Mouse (Mus musculus) activated CD4-positive, CD25-positive, alpha-beta regulatory T cell (primary cell): Measurements from ENCODE around the gene Olfr532. TPM values are rescaled to one million over a fixed set of nuclear protein-coding genes. Genes with fewer than 3 reads are reported as not detected.

Experiments used
- polyA plus RNA-seq, 2 experiments: library from polyadenylated mRNA; unstranded; fragments of 100-300 nt; shearing (Covaris generic); gene quantifications; one replicate each; pipeline ENCODE4 v1.2.1; 2017

Gene Olfr532
- polyA plus RNA-seq: not detected

GRCm38 (mm10) chr7:140421539-140421938, at the start of gene Olfr532:
TSS of gene Olfr532 (minus strand) at chr7:140421639.

GRCm38 (mm10) chr7:140463070-140463469, 41.6 kb upstream of the Olfr532 start, which contains the start of gene Olfr533:
TSS of gene Olfr533 (plus strand) at chr7:140463370.

GRCm38 (mm10) chr7:140402818-140403217, 18.6 kb downstream of the Olfr532 start, which contains the start of gene Olfr531:
TSS of gene Olfr531 (minus strand) at chr7:140402918.

GRCm38 (mm10) chr7:140376231-140376630, 45.2 kb downstream of the Olfr532 start, which contains the start of gene Olfr530:
TSS of gene Olfr530 (minus strand) at chr7:140376331.

Other genes starting within 250 kb of the Olfr532 start
- gene Olfr523, start 248.4 kb downstream of the Olfr532 start, polyA plus RNA-seq: not detected
- under 1 TPM in 1 of 2 experiments, not detected in 1; 0.18 TPM for gene Olfr524, start 215.7 kb downstream of the Olfr532 start, polyA plus RNA-seq
- under 1 TPM in 1 of 2 experiments, not detected in 1; 0.29 TPM for gene Cd163l1, start 203.4 kb downstream of the Olfr532 start, polyA plus RNA-seq
- gene 5830411N06Rik, start 174.4 kb downstream of the Olfr532 start, polyA plus RNA-seq: 1 to 10 TPM in 1 of 2 experiments, not detected in 1; 1.1 TPM
- under 1 TPM in 1 of 2 experiments, not detected in 1; 0.10 TPM for gene Olfr525, start 100.8 kb downstream of the Olfr532 start, polyA plus RNA-seq
- gene Olfr527, start 87.6 kb downstream of the Olfr532 start, polyA plus RNA-seq: not detected
- gene Olfr60, start 60.0 kb downstream of the Olfr532 start, polyA plus RNA-seq: under 1 TPM in 1 of 2 experiments, not detected in 1; 0.21 TPM
- gene Olfr530, start 45.3 kb downstream of the Olfr532 start, polyA plus RNA-seq: under 1 TPM in 1 of 2 experiments, not detected in 1; 0.54 TPM
- gene Olfr531, start 18.7 kb downstream of the Olfr532 start, polyA plus RNA-seq: under 1 TPM in 1 of 2 experiments, not detected in 1; 0.14 TPM
- gene Olfr533, start 41.7 kb upstream of the Olfr532 start, polyA plus RNA-seq: under 1 TPM in 1 of 2 experiments, not detected in 1; 0.23 TPM
- not detected for gene Olfr535, start 62.6 kb upstream of the Olfr532 start, polyA plus RNA-seq
- gene Olfr536, start 85.8 kb upstream of the Olfr532 start, polyA plus RNA-seq: not detected
- not detected for gene Olfr538, start 146.2 kb upstream of the Olfr532 start, polyA plus RNA-seq
- under 1 TPM in 1 of 2 experiments, not detected in 1; 0.02 TPM for gene Olfr46, start 179.6 kb upstream of the Olfr532 start, polyA plus RNA-seq
- gene Olfr61, start 207.3 kb upstream of the Olfr532 start, polyA plus RNA-seq: not detected
- gene Olfr53, start 224.8 kb upstream of the Olfr532 start, polyA plus RNA-seq: not detected
- under 1 TPM; 0.10 to 0.14 TPM for gene Olfr539, start 238.3 kb upstream of the Olfr532 start, polyA plus RNA-seq